Comparison of ENCODE assay signal across 9 mouse cellular contexts in the genomic region with DNA sequence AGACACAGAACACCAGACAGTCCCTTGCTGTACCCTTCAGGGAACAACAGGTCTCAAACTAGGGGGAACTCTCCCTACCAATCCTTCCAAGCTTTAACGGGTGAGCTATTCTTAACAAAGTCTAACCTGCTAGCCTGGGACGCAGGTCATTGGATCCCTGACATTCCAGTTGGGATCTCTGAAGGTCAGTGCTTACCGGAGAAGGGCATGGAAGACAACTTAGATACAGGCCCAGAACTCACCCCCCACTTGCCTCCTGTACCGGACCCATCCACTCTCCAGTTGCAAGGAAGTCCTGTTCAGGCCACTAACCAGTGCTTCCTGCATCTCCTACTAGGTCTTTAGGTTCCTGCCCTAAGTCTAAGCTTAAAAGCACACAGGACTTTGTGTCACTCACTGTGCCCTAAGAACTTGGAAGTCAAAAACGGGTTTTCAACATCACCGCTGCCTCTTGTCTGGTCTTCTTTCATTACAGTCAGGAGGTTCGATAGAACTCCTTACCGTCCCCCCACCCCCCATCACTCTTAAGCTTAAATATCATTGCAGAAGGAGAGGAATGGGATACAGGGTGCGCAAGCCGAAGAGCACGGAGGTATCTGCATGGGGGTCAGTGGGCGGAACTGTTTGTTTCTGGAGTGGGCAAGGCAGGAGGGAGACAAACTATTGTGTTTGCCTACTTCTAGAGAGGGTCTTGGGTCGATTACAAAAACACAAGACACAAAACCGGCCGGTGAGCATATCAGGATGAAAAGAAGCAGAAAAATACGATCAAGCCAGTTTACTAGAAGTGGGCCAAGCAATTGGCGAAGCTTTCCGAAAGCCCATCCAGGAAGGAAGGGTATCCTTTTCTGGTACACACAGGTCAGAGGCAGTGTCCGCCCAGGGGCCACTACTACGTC. TPM values are rescaled to one million over a fixed set of nuclear protein-coding genes. Genes with fewer than 3 reads are reported as not detected.
DNase-seq lines count a peak whose midpoint lies in the region; ATAC-seq and TF ChIP-seq lines count a peak whose summit lies in the region.
"Had no signal": no experiment of that assay in that cellular context is flagged by ENCODE, and none has a peak within 500 bp of the region (broad histone marks: within the 10 kb centered on the region; RNA-seq: fewer than 3 reads in every experiment).

No protein-coding gene starts in this region.

- intact Hi-C loops in gastrocnemius, adult 2 months (cut with DNase I) = no loop called here

- TF ChIP-seq CTCF in gastrocnemius, adult 2 months (IDR thresholded peaks at IDR 0.05) = no peak

- H3K9me3 ChIP-seq in liver, embryonic 11.5 days (ENCODE audit: control insufficient read depth, low read length) = no peaks in the 10 kb centered on the region

- no peaks in the 10 kb centered on the region for H3K27me3 ChIP-seq in liver, embryonic 11.5 days (replicated peaks; ENCODE audit: control insufficient read depth, insufficient read depth, low read length)

- peak overlapping the region; percentile 90 for H3K4me2 ChIP-seq in liver, embryonic 11.5 days

- no peak overlapping the region for H3K4me3 ChIP-seq in gastrocnemius, adult 2 months
- peak overlapping the region; percentile 90 for H3K4me3 ChIP-seq in liver, embryonic 11.5 days (ENCODE audit: low read depth, low read length)

- peak overlapping the region; percentile 98 for H3K9ac ChIP-seq in liver, embryonic 11.5 days (ENCODE audit: low read depth, low read length)

- no peak for ATAC-seq in liver, embryonic 11.5 days (replicated peaks; ENCODE audit: low FRiP score)

- peak overlapping the region; percentile 85 for H3K27ac ChIP-seq in gastrocnemius, adult 2 months
- H3K27ac ChIP-seq in liver, embryonic 11.5 days (ENCODE audit: low read depth, low read length) = peak overlapping the region; percentile 100

- H3K36me3 ChIP-seq in liver, embryonic 11.5 days (ENCODE audit: control insufficient read depth, insufficient read depth, low read length) = peaks cover 2% of the 10 kb centered on the region; the same call in 1 of the 2 replicates

- WGBS in liver, embryonic 11.5 days = 35% methylated on average over 20 of the region's 20 CpGs

- peaks cover 46% of the 10 kb centered on the region for H3K4me1 ChIP-seq in liver, embryonic 11.5 days (replicated peaks; ENCODE audit: control insufficient read depth, insufficient read depth, low read length)

- DNase-seq in gastrocnemius, adult 2 months = peak; percentile 11
- DNase-seq in gastrocnemius, postnatal 25 days = no peak
- peak; percentile 36 for DNase-seq in thymus, postnatal 4 days
- no peak for DNase-seq in thymus, postnatal 14 days
- no peak for DNase-seq in liver, embryonic 11.5 days (ENCODE audit: low spot score)
- no peak for DNase-seq in left cerebral cortex, adult 11 months (ENCODE audit: low spot score)
- DNase-seq in gastrocnemius, postnatal 4 days (ENCODE audit: low spot score in 2 of 2) = no peak
- DNase-seq in right cerebral cortex, adult 18-20 months = no peak

RNA-seq across cellular contexts. Expression of a gene that starts 2.0 kb away (rescaled TPM):
- 10 to 100 TPM; 29.6 to 34.1 TPM for total RNA-seq in gastrocnemius, adult 2 months (2021)
- total RNA-seq in gastrocnemius, postnatal 25 days (2021) = 10 to 100 TPM; 24.6 to 24.7 TPM
- polyA plus RNA-seq in liver, embryonic 11.5 days (2014; fragmentation: Nextera tagmentation; extraction: Ambion mirVana) = 667 and 675 TPM in 2 replicates
- 10 to 100 TPM; 48.5 to 51.3 TPM for total RNA-seq in gastrocnemius, postnatal 4 days (2021)

RNA-seq across cellular contexts. Expression of a gene that starts 11.2 kb away (rescaled TPM):
- 1 to 10 TPM; 3.0 to 3.3 TPM for total RNA-seq in gastrocnemius, adult 2 months (2021)
- 1 to 10 TPM; 2.5 to 2.9 TPM for total RNA-seq in gastrocnemius, postnatal 25 days (2021)
- polyA plus RNA-seq in liver, embryonic 11.5 days (2014; fragmentation: Nextera tagmentation; extraction: Ambion mirVana) = 23.6 and 28.4 TPM in 2 replicates
- total RNA-seq in gastrocnemius, postnatal 4 days (2021) = 1 to 10 TPM; 5.4 to 7.0 TPM

RNA-seq across cellular contexts. Expression of a gene that starts 33.1 kb away (rescaled TPM):
- total RNA-seq in gastrocnemius, adult 2 months (2021) = not detected
- under 1 TPM; 0.08 to 0.24 TPM for total RNA-seq in gastrocnemius, postnatal 25 days (2021)
- 0.12 and 0.18 TPM in 2 replicates for polyA plus RNA-seq in liver, embryonic 11.5 days (2014; fragmentation: Nextera tagmentation; extraction: Ambion mirVana)
- under 1 TPM; 0.29 to 0.39 TPM for total RNA-seq in gastrocnemius, postnatal 4 days (2021)
- total RNA-seq: megakaryocyte progenitor cell, adult 5-6 weeks had no signal

Comparison
In these comparisons a context has a peak if more than half of its experiments do, and no peak if none do; other contexts are left out.
1. DNase-seq: peak in gastrocnemius, adult 2 months (single experiment) and thymus, postnatal 4 days (single experiment); none in gastrocnemius, postnatal 25 days (single experiment), thymus, postnatal 14 days (single experiment), liver, embryonic 11.5 days (single experiment), left cerebral cortex, adult 11 months (single experiment), gastrocnemius, postnatal 4 days (0 of 2) and right cerebral cortex, adult 18-20 months (single experiment).